Mouse (Mus musculus) neural tube, embryonic 14.5 days (tissue): ENCODE results near the gene Pbld2. TPM values are rescaled to one million over a fixed set of nuclear protein-coding genes. Genes with fewer than 3 reads are reported as not detected.

ENCODE experiments used
- ATAC-seq: fragments of 200-750 bp; cut with Nextera tagmentation; 2 replicates; pipeline ENCODE4 v1.8.0; 2017; ENCODE audit warnings: low read depth, mild to moderate bottlenecking, moderate TSS enrichment, moderate library complexity
- H3K27ac ChIP-seq: fragments of 300-500 bp; sonication (generic); 2 replicates; pipeline ENCODE4 v1.5.1; 2014; ENCODE audit warnings: low read depth, mild to moderate bottlenecking, control low read depth, low read length, moderate library complexity, mixed read lengths
- H3K27me3 ChIP-seq: fragments of 300-500 bp; sonication (generic); 2 replicates; pipeline ENCODE4 v1.6.1; 2014; ENCODE audit warnings: low read length; ENCODE audit not compliant: control insufficient read depth, insufficient read depth
- H3K36me3 ChIP-seq: fragments of 300-500 bp; sonication (generic); 2 replicates; pipeline ENCODE4 v1.6.1; 2014; ENCODE audit warnings: low read length, mixed read lengths; ENCODE audit not compliant: control insufficient read depth, insufficient read depth
- H3K4me1 ChIP-seq: fragments of 300-500 bp; sonication (generic); 2 replicates; pipeline ENCODE4 v1.6.1; 2014; ENCODE audit warnings: low read length; ENCODE audit not compliant: control insufficient read depth, insufficient read depth
- H3K4me2 ChIP-seq: fragments of 300-500 bp; sonication (generic); 2 replicates; pipeline ENCODE4 v1.6.1; 2014; ENCODE audit warnings: mild to moderate bottlenecking, low read depth, low read length, control low read depth
- H3K4me3 ChIP-seq: fragments of 300-500 bp; sonication (generic); 2 replicates; pipeline ENCODE4 v1.5.1; 2014; ENCODE audit warnings: low read depth, low read length, control low read depth, mixed read lengths
- H3K9ac ChIP-seq: fragments of 300-500 bp; sonication (generic); replicated peaks from 2 replicates; pipeline ENCODE4 v1.6.1; 2014; ENCODE audit warnings: low read depth, mild to moderate bottlenecking, control low read depth, low read length, mixed read lengths
- H3K9me3 ChIP-seq: fragments of 300-500 bp; sonication (generic); 2 replicates; pipeline ENCODE4 v1.6.1; 2016; ENCODE audit warnings: low read length; ENCODE audit not compliant: control insufficient read depth
- WGBS: fragments of 180-500 bp; shearing (Covaris S2); extraction: QIAGEN DNeasy Blood & Tissue Kit; methylation state at CpG from one replicate; pipeline ENCODE4 v1.1.7; 2014; 5-methylcytosine and 5-hydroxymethylcytosine counted together
- polyA plus RNA-seq: library from polyadenylated mRNA; unstranded; fragments of >200 nt; fragmentation: Nextera tagmentation; extraction: Ambion mirVana; gene quantifications from 2 replicates; pipeline ENCODE4 v1.2.1, GENCODE M21; 2014

Pbld2 gene
- polyA plus RNA-seq, 1 experiment from 2014 or later = 0.70 TPM

DNA sequence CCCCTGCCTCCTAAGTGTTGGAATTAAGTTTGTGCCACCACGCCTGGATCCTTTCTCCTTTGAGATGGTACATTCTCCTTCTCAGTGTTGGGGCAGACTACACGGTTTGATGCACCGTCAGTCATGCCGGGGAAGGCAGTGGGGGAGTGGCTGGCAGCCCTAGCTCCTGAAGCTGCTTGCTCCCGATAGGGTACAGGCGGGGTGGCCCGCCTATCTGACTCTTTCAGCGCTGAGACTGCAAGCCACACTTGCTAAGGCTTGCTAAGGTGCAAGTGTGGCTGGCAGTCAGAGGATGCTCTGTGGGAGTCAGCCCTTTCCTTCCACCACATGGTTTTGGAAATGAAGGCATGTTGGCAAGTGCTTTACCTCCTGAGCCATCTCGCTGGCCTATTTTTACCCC, 23.5 kb upstream of the Pbld2 start:
- Histone ChIP-seq H3K27ac (no peak overlapping the region), H3K4me3 (no peak overlapping the region), H3K27me3 (no peaks in the 10 kb centered on the region), H3K4me2 (no peak overlapping the region), H3K9ac (no peak overlapping the region), H3K4me1 (no peaks in the 10 kb centered on the region), H3K36me3 (peaks cover 79% of the 10 kb centered on the region), H3K9me3 (no peaks in the 10 kb centered on the region)
- ATAC-seq = no peak
- 81% methylated on average over 9 of the region's 9 CpGs for WGBS

DNA sequence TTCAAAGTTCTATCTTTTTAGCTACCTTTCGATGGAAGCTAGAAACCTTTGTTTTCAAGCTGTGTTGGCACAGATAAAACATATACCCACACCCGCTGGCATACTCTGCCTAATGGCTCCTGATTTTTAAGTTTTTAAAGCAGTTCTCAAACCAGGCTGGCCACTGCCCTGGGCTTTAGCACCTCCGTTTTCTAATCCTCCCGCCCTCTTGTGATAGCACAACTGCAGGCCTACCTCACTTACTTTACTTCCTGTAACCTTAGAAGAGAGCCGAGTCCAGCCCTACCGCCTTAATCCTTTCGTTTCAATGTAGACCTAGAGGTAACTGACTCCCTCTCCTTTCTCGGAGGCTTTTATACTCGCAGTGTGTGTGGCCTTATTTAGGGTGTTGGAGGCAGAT, 20.9 kb upstream of the Pbld2 start:
- Histone ChIP-seq H3K4me1 (no peaks in the 10 kb centered on the region), H3K4me3 (no peak overlapping the region), H3K36me3 (peaks cover 71% of the 10 kb centered on the region), H3K4me2 (no peak overlapping the region), H3K9ac (no peak overlapping the region), H3K9me3 (no peaks in the 10 kb centered on the region), H3K27ac (no peak overlapping the region), H3K27me3 (no peaks in the 10 kb centered on the region)
- no peak for ATAC-seq
- WGBS = 89% methylated on average over 9 of the region's 9 CpGs

DNA sequence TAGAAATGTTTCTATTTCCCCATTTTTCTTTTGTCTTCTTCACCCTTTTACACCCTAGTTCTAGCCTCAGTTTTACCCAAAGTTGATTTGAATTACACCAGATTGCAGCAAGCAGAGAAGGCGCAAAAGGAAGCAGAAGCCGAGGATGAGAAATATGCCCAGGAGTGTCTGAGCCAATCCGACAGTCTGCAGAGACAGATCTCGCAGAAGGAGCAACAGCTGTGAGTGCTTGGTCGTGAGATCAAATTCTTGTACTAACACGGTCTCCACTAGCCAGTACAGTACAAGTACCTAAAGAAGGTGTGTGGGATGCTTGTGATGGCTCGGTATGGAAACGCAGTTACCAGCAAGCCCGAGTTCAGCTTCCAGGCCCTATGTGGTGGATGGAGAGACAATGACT, 19.6 kb upstream of the Pbld2 start:
- H3K4me1 ChIP-seq = no peaks in the 10 kb centered on the region
- no peaks in the 10 kb centered on the region for H3K27me3 ChIP-seq
- WGBS = 94% methylated on average over 9 of the region's 9 CpGs
- no peak overlapping the region for H3K4me2 ChIP-seq
- H3K9me3 ChIP-seq = no peaks in the 10 kb centered on the region
- ATAC-seq = no peak
- no peak overlapping the region for H3K9ac ChIP-seq
- H3K36me3 ChIP-seq = peaks cover 79% of the 10 kb centered on the region
- no peak overlapping the region for H3K4me3 ChIP-seq
- H3K27ac ChIP-seq = no peak overlapping the region

DNA sequence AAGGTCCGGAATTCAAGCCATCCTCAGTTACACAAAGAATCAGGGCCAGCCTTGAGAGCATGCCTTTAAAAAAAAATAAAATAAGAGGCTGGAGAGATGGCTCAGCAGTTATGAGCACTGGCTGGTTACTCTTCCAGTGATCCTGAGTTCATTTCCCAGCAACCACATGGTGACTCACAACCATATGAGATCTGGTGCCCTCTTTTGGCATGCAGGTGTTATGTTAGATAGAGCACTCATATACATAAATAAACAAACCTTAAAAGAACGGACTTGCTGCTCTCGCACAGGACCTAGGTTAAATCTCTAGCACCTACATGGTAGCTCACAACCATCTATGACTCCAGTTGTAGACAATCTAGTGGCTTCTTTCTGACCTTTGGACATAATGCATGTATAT, 15.9 kb upstream of the Pbld2 start:
- H3K9me3 ChIP-seq = no peaks in the 10 kb centered on the region
- no peak overlapping the region for H3K9ac ChIP-seq
- no peak overlapping the region for H3K4me2 ChIP-seq
- WGBS = 81% methylated on average over 3 of the region's 3 CpGs
- no peak overlapping the region for H3K27ac ChIP-seq
- no peak for ATAC-seq
- no peaks in the 10 kb centered on the region for H3K27me3 ChIP-seq
- H3K36me3 ChIP-seq = peaks cover 79% of the 10 kb centered on the region
- H3K4me3 ChIP-seq = no peak overlapping the region
- no peaks in the 10 kb centered on the region for H3K4me1 ChIP-seq

DNA sequence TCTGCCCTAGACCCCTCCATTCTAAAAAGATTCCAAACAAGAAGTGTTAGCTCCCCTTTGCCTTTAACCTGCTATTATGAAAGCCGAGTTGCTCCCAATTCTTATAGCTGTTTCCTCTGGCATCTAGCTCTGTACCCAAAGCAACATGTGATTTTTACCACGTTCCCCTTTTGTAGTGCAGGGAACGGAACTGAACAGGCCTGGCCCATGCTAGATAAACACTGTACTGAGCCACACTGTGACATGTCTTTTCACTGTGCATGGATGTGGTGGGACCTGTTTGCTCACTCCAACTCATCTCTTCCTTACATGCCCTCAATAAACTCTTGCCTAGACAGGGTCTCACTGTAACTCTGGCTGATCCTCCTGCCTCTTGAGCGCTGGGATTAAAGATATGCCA, 13.8 kb upstream of the Pbld2 start:
- peaks cover 74% of the 10 kb centered on the region for H3K36me3 ChIP-seq
- ATAC-seq = no peak

DNA sequence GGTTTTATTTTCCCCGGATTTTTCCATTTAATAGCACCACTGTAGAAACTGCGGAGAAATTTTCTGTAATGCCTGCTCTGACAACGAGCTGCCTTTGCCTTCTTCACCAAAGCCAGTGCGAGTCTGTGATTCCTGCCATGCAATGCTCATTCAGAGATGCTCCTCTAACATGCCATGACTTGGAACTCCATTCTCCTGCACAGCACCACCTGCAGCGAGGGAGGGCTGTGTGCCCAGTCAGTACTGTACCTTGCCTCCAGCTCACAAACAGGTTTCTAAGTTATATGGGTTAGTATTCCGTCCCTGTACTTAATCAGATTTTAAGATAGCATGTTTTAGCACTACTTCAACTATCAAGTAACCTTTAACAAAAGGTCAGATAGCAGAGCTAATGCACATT, 12.6 kb upstream of the Pbld2 start:
- H3K4me1 ChIP-seq = no peaks in the 10 kb centered on the region
- no peaks in the 10 kb centered on the region for H3K9me3 ChIP-seq
- ATAC-seq = no peak
- H3K9ac ChIP-seq = no peak overlapping the region
- H3K4me2 ChIP-seq = no peak overlapping the region
- H3K4me3 ChIP-seq = no peak overlapping the region
- H3K27ac ChIP-seq = no peak overlapping the region
- H3K36me3 ChIP-seq = peaks cover 82% of the 10 kb centered on the region
- H3K27me3 ChIP-seq = no peaks in the 10 kb centered on the region
- 87% methylated on average over 6 of the region's 6 CpGs for WGBS

More for the DNA sequence above, 13.8 kb upstream of the Pbld2 start:
- 88% methylated on average over 4 of the region's 4 CpGs for WGBS
- H3K9me3 ChIP-seq = no peaks in the 10 kb centered on the region
- H3K27me3 ChIP-seq = no peaks in the 10 kb centered on the region
- no peak overlapping the region for H3K4me3 ChIP-seq
- no peaks in the 10 kb centered on the region for H3K4me1 ChIP-seq
- no peak overlapping the region for H3K9ac ChIP-seq
- no peak overlapping the region for H3K27ac ChIP-seq
- H3K4me2 ChIP-seq = no peak overlapping the region

DNA sequence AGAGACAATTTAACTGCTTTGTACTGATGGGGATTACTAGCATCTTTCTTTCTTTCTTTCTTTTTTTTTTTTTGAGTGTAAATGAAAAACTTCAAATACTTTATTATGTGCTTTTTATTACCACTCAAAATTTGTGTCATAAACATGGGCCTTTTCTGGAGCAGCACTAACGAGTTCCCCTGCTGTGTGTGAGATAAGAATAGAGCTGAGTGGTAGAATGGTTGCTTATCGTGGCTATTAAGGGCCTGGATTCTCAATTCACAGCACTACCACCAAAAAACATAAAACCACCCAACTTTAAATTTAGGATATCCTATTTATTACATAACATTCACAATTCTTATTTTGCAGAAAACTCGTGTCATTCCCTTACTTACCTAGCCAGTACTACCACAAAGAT, 10.6 kb upstream of the Pbld2 start:
- no peak overlapping the region for H3K4me2 ChIP-seq
- peaks cover 68% of the 10 kb centered on the region for H3K36me3 ChIP-seq
- H3K27me3 ChIP-seq = no peaks in the 10 kb centered on the region
- 80% methylated on average over 3 of the region's 3 CpGs for WGBS
- ATAC-seq = no peak
- peaks cover under 1% of the 10 kb centered on the region; the same call in 1 of the 2 replicates for H3K4me1 ChIP-seq
- no peak overlapping the region for H3K27ac ChIP-seq
- no peaks in the 10 kb centered on the region for H3K9me3 ChIP-seq
- no peak overlapping the region for H3K9ac ChIP-seq
- no peak overlapping the region for H3K4me3 ChIP-seq

DNA sequence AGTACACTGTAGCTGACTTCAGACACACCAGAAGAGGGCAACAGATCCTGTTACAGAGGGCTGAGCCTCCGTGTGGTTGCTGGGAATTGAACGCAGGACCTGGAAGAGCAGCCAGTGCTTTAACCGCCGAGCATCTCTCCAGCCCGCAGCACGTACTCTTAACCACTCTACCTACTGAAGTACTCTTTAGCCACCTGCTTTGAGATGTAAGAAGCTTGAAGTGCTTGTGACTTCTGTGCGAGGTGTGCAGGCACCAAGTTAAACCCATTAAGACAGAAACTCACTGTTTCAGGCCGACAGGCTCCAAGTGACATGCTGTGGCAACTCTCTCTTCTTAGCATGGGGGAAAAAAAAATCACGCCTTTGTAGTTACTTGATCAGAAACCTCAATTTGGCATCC, 9.9 kb upstream of the Pbld2 start:
- peaks cover 64% of the 10 kb centered on the region for H3K36me3 ChIP-seq
- WGBS = 89% methylated on average over 9 of the region's 9 CpGs

DNA sequence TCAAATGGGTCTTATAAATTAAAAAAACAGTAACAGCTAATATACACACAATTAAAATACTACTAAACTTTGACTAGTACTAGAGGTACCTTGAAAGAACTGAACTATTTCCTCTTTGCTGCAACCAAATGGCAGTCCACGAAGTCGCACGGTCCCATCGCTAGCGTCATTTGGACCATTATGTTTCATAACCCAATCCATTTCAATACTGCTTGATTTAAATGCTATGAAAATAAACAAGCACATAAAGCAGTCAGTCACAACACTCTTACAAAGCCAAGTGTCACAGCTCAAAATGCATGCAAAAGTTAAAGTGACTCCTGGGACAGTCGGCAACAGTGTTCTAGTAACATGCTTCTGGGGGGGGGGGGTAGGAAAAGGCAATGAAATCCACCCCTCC, 4.8 kb upstream of the Pbld2 start:
- Histone ChIP-seq H3K27me3 (no peaks in the 10 kb centered on the region), H3K27ac (no peak overlapping the region), H3K9me3 (no peaks in the 10 kb centered on the region), H3K36me3 (peaks cover 19% of the 10 kb centered on the region), H3K4me1 (peaks cover 28% of the 10 kb centered on the region), H3K4me3 (no peak overlapping the region), H3K9ac (no peak overlapping the region), H3K4me2 (peak overlapping the region; percentile 26; the same call in 1 of the 2 replicates)
- no peak for ATAC-seq
- 62% methylated on average over 6 of the region's 6 CpGs for WGBS

More for the DNA sequence above, 9.9 kb upstream of the Pbld2 start:
- Histone ChIP-seq H3K4me3 (no peak overlapping the region), H3K9ac (no peak overlapping the region), H3K4me2 (no peak overlapping the region), H3K27ac (no peak overlapping the region), H3K9me3 (no peaks in the 10 kb centered on the region), H3K27me3 (no peaks in the 10 kb centered on the region), H3K4me1 (peaks cover 6% of the 10 kb centered on the region; the same call in 1 of the 2 replicates)
- no peak for ATAC-seq
